Mouse (Mus musculus) neural tube, embryonic 11.5 days (tissue): ENCODE measurements around the gene Itgb3. TPM values are rescaled to one million over a fixed set of nuclear protein-coding genes. Genes with fewer than 3 reads are reported as not detected.
A peak's percentile ranks its signal among the peaks of the same experiment; 100 is the strongest.

Experiments
- ATAC-seq: fragments of 200-750 bp; cut with Nextera tagmentation; 2 replicates; pipeline ENCODE4 v1.8.0; 2017; ENCODE audit warnings: moderate number of reproducible peaks, mild to moderate bottlenecking, moderate TSS enrichment, moderate library complexity; ENCODE audit not compliant: insufficient read depth, low FRiP score, low TSS enrichment
- DNase-seq: peaks from one replicate; pipeline ENCODE4 v3.0.0-alpha.2; 2015; ENCODE audit warnings: low spot score
- H3K27ac ChIP-seq: fragments of 300-500 bp; sonication (generic); 2 replicates; pipeline ENCODE4 v1.5.1; 2014; ENCODE audit warnings: low read depth, mild to moderate bottlenecking, low read length
- H3K27me3 ChIP-seq: fragments of 300-500 bp; sonication (generic); 2 replicates; pipeline ENCODE4 v1.6.1; 2014; ENCODE audit warnings: mild to moderate bottlenecking, low read length, mixed read lengths; ENCODE audit not compliant: control insufficient read depth, insufficient read depth
- H3K36me3 ChIP-seq: fragments of 300-500 bp; sonication (generic); 2 replicates; pipeline ENCODE4 v1.6.1; 2014; ENCODE audit warnings: mild to moderate bottlenecking, low read length, moderate library complexity, mixed read lengths; ENCODE audit not compliant: control insufficient read depth, insufficient read depth
- H3K4me1 ChIP-seq: fragments of 300-500 bp; sonication (generic); 2 replicates; pipeline ENCODE4 v1.6.1; 2014; ENCODE audit warnings: low read length, mixed read lengths; ENCODE audit not compliant: control insufficient read depth, insufficient read depth
- H3K4me2 ChIP-seq: fragments of 300-500 bp; sonication (generic); 2 replicates; pipeline ENCODE4 v1.6.1; 2014; ENCODE audit warnings: low read depth, mild to moderate bottlenecking, moderate library complexity
- H3K4me3 ChIP-seq: fragments of 300-500 bp; sonication (generic); 2 replicates; pipeline ENCODE4 v1.5.1; 2014; ENCODE audit warnings: low read depth, low read length
- H3K9ac ChIP-seq: fragments of 300-500 bp; sonication (generic); 2 replicates; pipeline ENCODE4 v1.6.1; 2014; ENCODE audit warnings: mild to moderate bottlenecking, low read length
- H3K9me3 ChIP-seq: fragments of 300-500 bp; sonication (generic); 2 replicates; pipeline ENCODE4 v1.6.1; 2016; ENCODE audit warnings: low read length; ENCODE audit not compliant: control insufficient read depth
- WGBS: fragments of 180-500 bp; shearing (Covaris S2); extraction: QIAGEN DNeasy Blood & Tissue Kit; methylation state at CpG from one replicate; pipeline ENCODE4 v1.1.7; 2014; 5-methylcytosine and 5-hydroxymethylcytosine counted together
- polyA plus RNA-seq: library from polyadenylated mRNA; unstranded; fragments of >200 nt; fragmentation: Nextera tagmentation; extraction: Ambion mirVana; gene quantifications from 2 replicates; pipeline ENCODE4 v1.2.1, GENCODE M21; 2014

Gene Itgb3
- polyA plus RNA-seq, 1 experiment from 2014 or later, result 2.3 TPM

DNA sequence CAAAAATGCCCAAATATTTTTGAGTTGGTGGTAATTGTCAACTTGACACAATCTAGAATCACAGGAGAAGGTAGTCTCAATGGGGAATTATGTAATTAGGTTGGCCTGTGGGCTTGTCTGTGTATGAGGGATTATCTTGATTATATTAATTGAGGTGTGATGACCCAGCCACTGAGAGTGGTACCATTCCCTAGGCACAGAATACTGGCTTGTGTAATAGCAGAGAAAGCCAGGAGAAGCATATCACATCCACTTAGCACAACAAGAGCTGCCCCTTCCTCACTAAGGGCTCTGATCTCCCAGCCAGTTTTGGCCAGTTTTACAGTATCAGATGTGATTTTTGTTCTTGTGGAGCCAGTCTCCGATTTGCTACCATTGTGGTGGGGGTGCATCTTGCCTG lies 18.2 kb upstream of the Itgb3 start:
- ATAC-seq (no peak), DNase-seq (no peak)
- Histone ChIP-seq H3K27me3 (no peaks in the 10 kb centered on the region), H3K4me1 (no peaks in the 10 kb centered on the region), H3K9ac (no peak overlapping the region), H3K27ac (no peak overlapping the region), H3K36me3 (no peaks in the 10 kb centered on the region), H3K9me3 (no peaks in the 10 kb centered on the region), H3K4me2 (no peak overlapping the region), H3K4me3 (no peak overlapping the region)
- WGBS, result 78% methylated on average over 1 of the region's 1 CpGs

DNA sequence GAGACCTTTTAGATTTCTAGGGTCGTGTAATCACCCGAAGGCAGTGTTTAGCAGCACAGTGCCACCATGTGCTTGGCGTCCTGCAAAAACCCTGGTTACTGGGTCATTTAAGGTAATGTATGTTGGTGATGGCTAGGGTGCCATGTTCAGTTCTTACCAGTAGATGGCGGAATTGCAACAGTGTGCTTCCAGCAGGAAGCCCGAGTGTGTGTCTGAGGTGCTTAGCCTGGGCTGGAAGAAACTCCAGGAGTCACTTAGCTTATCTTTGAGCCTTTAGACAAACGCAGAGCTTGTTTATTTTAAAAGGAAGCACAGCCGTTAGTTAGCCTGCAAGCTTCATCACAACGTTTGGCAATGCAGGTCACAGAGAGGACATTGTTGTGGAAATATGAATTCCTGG lies 17.7 kb upstream of the Itgb3 start:
- WGBS, result 4% methylated on average over 8 of the region's 8 CpGs

DNA sequence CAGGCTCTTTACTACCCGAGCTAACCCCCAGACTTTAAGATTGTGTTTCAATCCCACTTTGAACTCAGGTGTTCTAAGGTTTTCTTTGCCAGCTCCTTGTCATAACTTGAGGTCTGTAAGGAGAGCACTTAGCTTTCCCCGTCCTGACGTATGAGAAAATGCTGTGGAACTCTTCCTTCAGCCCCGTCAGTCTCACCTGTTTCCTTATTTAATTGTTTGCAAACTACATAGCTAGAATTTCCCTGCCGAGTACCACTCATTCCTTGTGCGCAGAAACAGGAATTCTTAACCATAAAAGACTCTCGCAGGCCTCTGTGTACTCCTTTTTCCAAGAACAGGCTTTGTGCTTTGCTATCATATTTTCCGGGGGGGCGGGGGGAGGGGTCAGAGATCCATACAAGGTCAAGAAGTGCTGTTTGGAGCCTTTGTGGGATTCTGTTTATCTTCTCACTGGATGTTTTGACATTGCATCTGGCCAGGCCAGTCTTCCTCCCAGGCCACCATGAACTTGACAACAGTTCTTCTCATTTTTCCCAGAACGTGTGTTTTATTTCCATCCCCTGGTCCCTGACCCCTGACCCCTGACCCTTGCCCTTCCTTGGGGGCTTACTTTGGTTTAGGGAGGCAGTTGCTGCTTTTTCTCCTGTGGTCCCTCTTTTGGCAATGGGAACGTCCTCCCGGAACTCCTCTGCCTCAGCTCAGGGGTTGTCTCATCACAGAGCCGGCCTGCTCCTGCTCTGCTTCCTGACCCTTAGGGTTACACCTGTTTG lies 15.5 kb upstream of the Itgb3 start:
- Histone ChIP-seq H3K36me3 (no peaks in the 10 kb centered on the region), H3K4me3 (no peak overlapping the region), H3K4me2 (no peak overlapping the region), H3K9me3 (no peaks in the 10 kb centered on the region), H3K27me3 (no peaks in the 10 kb centered on the region), H3K9ac (no peak overlapping the region), H3K4me1 (no peaks in the 10 kb centered on the region), H3K27ac (no peak overlapping the region)
- DNase-seq, result no peak
- ATAC-seq, result no peak
- 69% methylated on average over 13 of the region's 13 CpGs for WGBS

More for the DNA sequence above, 17.7 kb upstream of the Itgb3 start:
- no peak overlapping the region for H3K4me2 ChIP-seq
- DNase-seq (peak; percentile 82), ATAC-seq (peak; percentile 38; the same call in 1 of the 2 replicates)
- H3K36me3 ChIP-seq, result no peaks in the 10 kb centered on the region
- no peaks in the 10 kb centered on the region for H3K9me3 ChIP-seq
- H3K27ac ChIP-seq, result no peak overlapping the region
- H3K9ac ChIP-seq, result no peak overlapping the region
- H3K27me3 ChIP-seq, result no peaks in the 10 kb centered on the region
- no peak overlapping the region for H3K4me3 ChIP-seq
- H3K4me1 ChIP-seq, result no peaks in the 10 kb centered on the region

DNA sequence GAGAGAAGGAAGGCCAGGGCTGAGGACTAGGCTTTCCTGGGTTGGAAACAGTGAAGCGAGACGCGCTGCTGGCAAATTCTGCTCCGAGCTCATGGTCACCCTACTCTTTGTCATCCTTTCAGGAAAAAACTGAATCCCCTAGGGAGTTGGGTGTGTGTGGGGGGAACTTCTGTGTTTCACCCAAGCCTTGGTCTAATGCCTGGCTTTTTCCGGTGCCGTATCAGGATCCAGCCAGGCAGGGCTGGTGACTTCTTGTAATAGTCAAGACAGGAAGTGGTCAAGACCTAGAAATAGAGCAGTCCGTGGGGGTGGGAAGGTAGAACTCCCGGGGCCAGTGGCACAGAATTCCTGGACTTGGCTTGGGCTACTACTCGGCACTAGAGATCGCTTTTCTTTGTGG lies 11.4 kb upstream of the Itgb3 start:
- Histone ChIP-seq H3K4me1 (no peaks in the 10 kb centered on the region), H3K36me3 (no peaks in the 10 kb centered on the region), H3K9ac (no peak overlapping the region), H3K9me3 (no peaks in the 10 kb centered on the region), H3K27ac (no peak overlapping the region), H3K27me3 (no peaks in the 10 kb centered on the region), H3K4me3 (no peak overlapping the region), H3K4me2 (no peak overlapping the region)
- DNase-seq, result no peak
- 93% methylated on average over 10 of the region's 10 CpGs for WGBS
- ATAC-seq, result no peak

DNA sequence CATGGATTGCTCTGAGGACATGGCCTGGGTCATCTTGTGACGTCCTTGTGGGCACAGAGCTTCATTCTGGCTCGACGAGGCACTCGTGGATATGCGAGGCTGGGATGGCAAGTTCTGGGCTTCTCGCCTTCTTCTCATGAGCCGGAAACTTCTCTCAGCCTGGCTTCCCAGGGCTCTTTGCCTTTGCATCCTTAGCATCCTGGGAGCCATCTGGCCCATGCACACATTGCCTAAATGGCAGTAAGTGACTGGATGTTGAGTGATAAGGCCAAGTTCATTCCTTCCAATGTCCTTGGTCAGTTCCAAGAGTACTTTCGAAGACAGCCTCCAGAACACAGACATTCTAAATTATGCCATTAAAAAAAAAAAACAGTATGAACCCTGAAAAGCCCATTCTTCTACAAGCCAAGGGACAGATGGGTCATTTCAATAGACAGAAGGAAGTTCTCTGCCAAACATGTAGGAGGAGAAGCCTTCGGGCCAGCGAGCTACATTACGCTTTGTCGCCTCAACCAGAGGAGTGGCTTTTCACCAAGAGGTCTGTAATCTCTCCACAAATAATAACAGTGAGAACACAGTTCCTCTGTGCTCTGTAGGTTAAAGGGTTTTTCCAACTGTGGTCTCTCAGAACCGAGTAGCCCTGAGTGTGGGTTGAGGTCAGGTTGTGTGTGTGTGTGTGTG lies 8.4 kb upstream of the Itgb3 start:
- no peak overlapping the region for H3K4me3 ChIP-seq
- no peak overlapping the region for H3K4me2 ChIP-seq
- H3K9ac ChIP-seq, result no peak overlapping the region
- ATAC-seq (no peak), DNase-seq (no peak)
- H3K9me3 ChIP-seq, result no peaks in the 10 kb centered on the region
- H3K36me3 ChIP-seq, result no peaks in the 10 kb centered on the region
- H3K27ac ChIP-seq, result no peak overlapping the region
- no peaks in the 10 kb centered on the region for H3K4me1 ChIP-seq
- 89% methylated on average over 13 of the region's 13 CpGs for WGBS
- no peaks in the 10 kb centered on the region for H3K27me3 ChIP-seq

DNA sequence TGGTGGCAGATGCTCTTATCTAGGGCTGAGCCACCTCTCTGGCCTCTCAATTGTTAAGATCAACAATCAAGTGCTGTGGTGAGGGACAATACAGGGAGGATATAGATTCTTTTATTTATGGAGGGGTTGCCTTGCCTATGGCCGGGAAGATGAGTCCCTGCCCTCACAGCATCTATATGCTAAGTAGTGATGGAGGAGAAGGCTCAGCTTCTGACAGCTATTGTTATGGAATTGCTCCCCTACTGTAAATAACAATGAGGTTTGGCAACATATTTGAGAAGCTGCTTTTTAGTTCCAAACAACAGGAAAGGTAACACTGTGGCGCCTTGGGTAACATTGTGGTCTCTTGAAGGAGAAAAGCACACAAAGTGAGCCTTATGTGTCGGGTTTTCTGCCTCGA lies 7.1 kb upstream of the Itgb3 start:
- ATAC-seq, result no peak
- Histone ChIP-seq H3K4me3 (no peak overlapping the region), H3K27ac (no peak overlapping the region), H3K27me3 (no peaks in the 10 kb centered on the region), H3K4me1 (no peaks in the 10 kb centered on the region), H3K9ac (no peak overlapping the region), H3K9me3 (no peaks in the 10 kb centered on the region), H3K4me2 (no peak overlapping the region), H3K36me3 (no peaks in the 10 kb centered on the region)
- no peak for DNase-seq
- 48% methylated on average over 4 of the region's 4 CpGs for WGBS

DNA sequence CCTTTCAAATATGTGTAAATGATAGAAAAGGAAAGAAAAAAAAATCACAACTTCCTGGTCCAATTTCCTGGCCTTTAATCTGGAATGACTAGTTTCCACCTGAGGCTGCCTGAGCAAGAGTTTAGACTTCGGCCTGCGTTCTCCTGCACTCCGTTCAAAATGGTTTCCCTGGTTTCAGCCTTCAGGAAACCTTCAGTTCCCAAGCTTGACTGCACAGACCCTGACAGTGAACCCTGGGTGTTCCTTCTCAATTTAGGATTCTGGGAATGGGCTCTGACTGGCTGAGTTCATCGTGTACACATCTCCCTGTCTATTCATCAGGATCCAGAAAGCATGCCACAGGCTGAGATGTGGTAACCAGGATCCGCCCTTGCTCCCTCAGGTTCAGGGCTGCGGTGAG lies 3.6 kb upstream of the Itgb3 start:
- DNase-seq, result no peak
- ATAC-seq, result no peak
- 0 out of 2 replicates have a peak, but pooled peaks cover 2% of the 10 kb centered on the region for H3K4me1 ChIP-seq
- H3K4me3 ChIP-seq, result no peak overlapping the region
- WGBS, result 47% methylated on average over 6 of the region's 6 CpGs
- peaks cover 9% of the 10 kb centered on the region; the same call in 1 of the 2 replicates for H3K27me3 ChIP-seq
- no peak overlapping the region for H3K4me2 ChIP-seq
- H3K36me3 ChIP-seq, result no peaks in the 10 kb centered on the region
- no peak overlapping the region for H3K27ac ChIP-seq
- no peak overlapping the region for H3K9ac ChIP-seq
- H3K9me3 ChIP-seq, result no peaks in the 10 kb centered on the region

DNA sequence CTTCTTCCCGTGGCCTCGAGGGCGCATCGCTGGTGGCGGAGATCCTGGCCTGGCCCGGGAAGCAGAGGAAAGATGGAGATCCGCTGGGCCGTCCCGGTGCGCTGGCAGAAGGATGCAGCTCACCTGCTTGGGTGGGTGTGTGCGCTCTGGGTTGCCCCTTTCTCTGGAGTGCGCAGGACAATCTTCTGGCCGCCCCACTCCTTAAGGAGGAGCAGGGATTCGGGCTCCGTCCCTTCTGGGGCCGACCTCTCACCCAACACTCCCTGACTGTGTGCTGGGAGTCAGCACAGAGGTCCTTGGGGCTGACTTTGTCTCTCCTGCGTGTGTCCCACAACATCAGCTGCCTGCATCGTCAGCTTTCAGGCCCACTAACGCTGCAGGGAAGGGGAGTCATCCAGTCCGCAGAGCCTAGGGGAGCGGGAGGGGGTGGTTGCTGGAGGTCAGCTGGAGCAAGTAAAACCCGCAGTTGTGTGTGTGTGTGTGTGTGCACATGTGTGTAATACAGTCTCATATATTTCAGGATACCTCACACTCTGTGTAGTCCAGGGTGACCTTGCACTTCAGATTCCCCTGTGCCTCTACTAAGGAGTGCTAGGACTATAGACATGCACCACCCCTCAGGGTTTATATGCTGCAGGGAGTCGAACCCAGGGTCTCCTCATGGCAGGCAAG lies 585 bp downstream of the Itgb3 start:
- peak overlapping the region; percentile 54 for H3K9ac ChIP-seq
- H3K4me1 ChIP-seq, result 0 out of 2 replicates have a peak, but pooled peaks cover 2% of the 10 kb centered on the region
- under 1% methylated on average over 21 of the region's 23 CpGs for WGBS
- no peak overlapping the region for H3K27ac ChIP-seq
- peak overlapping the region; percentile 90 for H3K4me2 ChIP-seq
- H3K27me3 ChIP-seq, result peaks cover 9% of the 10 kb centered on the region; the same call in 1 of the 2 replicates
- peak; percentile 15; the same call in 1 of the 2 replicates for ATAC-seq
- H3K4me3 ChIP-seq, result peak overlapping the region; percentile 49
- DNase-seq, result peak; percentile 20
- no peaks in the 10 kb centered on the region for H3K36me3 ChIP-seq
- H3K9me3 ChIP-seq, result no peaks in the 10 kb centered on the region
